Mouse (Mus musculus): ENCODE results near the gene Zfp870. TPM values are rescaled to one million over a fixed set of nuclear protein-coding genes. Genes with fewer than 3 reads are reported as not detected.

Zfp870 gene
- polyA plus RNA-seq, 1 experiment from 2014 or later: 9.0 TPM

GRCm38 (mm10) chr17:32839083-32839802 is 52.2 kb downstream of the Zfp870 start:
- WGBS: 50% methylated on average over 15 of the region's 15 CpGs
- H3K4me2 ChIP-seq (ENCODE audit: low read length): no peak overlapping the region
- no peak overlapping the region for H3K9ac ChIP-seq (ENCODE audit: low read depth, low read length)

GRCm38 (mm10) chr17:32830418-32830782 is 61.0 kb downstream of the Zfp870 start:
- no peaks in the 10 kb centered on the region for H3K27me3 ChIP-seq (ENCODE audit: control insufficient read depth, insufficient read depth, low read depth, low read length)
- 27% methylated on average over 3 of the region's 3 CpGs for WGBS
- peaks cover 12% of the 10 kb centered on the region for H3K4me1 ChIP-seq (ENCODE audit: control insufficient read depth, insufficient read depth, low read length)
- no peak overlapping the region for H3K9ac ChIP-seq (ENCODE audit: low read depth, low read length)
- peak overlapping the region; percentile 24; the same call in 1 of the 2 replicates for H3K27ac ChIP-seq (ENCODE audit: low read length)
- ATAC-seq: peak; percentile 51
- H3K9me3 ChIP-seq (replicated peaks; ENCODE audit: control insufficient read depth, low read length, poor library complexity, severe bottlenecking): no peaks in the 10 kb centered on the region
- H3K4me3 ChIP-seq (ENCODE audit: low read depth, low read length): peak overlapping the region; percentile 76
- H3K4me2 ChIP-seq (ENCODE audit: low read length): peak overlapping the region; percentile 94
- 0 out of 2 replicates have a peak, but pooled peaks cover 7% of the 10 kb centered on the region for H3K36me3 ChIP-seq (ENCODE audit: control insufficient read depth, insufficient read depth, low read length)

More at GRCm38 (mm10) chr17:32839083-32839802, 52.2 kb downstream of the Zfp870 start:
- 0 out of 2 replicates have a peak, but pooled peaks cover 4% of the 10 kb centered on the region for H3K9me3 ChIP-seq (replicated peaks; ENCODE audit: control insufficient read depth, low read length, poor library complexity, severe bottlenecking)
- H3K27ac ChIP-seq (ENCODE audit: low read length): no peak overlapping the region
- no peak overlapping the region for H3K4me3 ChIP-seq (ENCODE audit: low read depth, low read length)
- H3K36me3 ChIP-seq (ENCODE audit: control insufficient read depth, insufficient read depth, low read length): no peaks in the 10 kb centered on the region
- ATAC-seq: no peak
- H3K4me1 ChIP-seq (ENCODE audit: control insufficient read depth, insufficient read depth, low read length): no peaks in the 10 kb centered on the region
- H3K27me3 ChIP-seq (ENCODE audit: control insufficient read depth, insufficient read depth, low read depth, low read length): no peaks in the 10 kb centered on the region

GRCm38 (mm10) chr17:32829540-32830417 is 61.7 kb downstream of the Zfp870 start, which contains the start of gene Zfp799:
Gene Zfp799, minus strand, starts transcription at chr17:32830261.
- peak within 1 kb of the TSS; percentile 91 for H3K9ac ChIP-seq (ENCODE audit: low read depth, low read length)
- peak; percentile 99 for ATAC-seq
- H3K27ac ChIP-seq (ENCODE audit: low read length): peak within 1 kb of the TSS; percentile 84
- no peaks in the 10 kb centered on the region for H3K27me3 ChIP-seq (ENCODE audit: control insufficient read depth, insufficient read depth, low read depth, low read length)
- H3K4me1 ChIP-seq (ENCODE audit: control insufficient read depth, insufficient read depth, low read length): peaks cover 12% of the 10 kb centered on the region
- 0 out of 2 replicates have a peak, but pooled peaks cover 8% of the 10 kb centered on the region for H3K36me3 ChIP-seq (ENCODE audit: control insufficient read depth, insufficient read depth, low read length)
- H3K4me3 ChIP-seq (ENCODE audit: low read depth, low read length): peak within 1 kb of the TSS; percentile 76
- peak within 1 kb of the TSS; percentile 94 for H3K4me2 ChIP-seq (ENCODE audit: low read length)
- 2% methylated on average over 33 of the region's 35 CpGs for WGBS
- no peaks in the 10 kb centered on the region for H3K9me3 ChIP-seq (replicated peaks; ENCODE audit: control insufficient read depth, low read length, poor library complexity, severe bottlenecking)

Other genes with a start within 250 kb of the Zfp870 start
- gene Cyp4f40, start 232.7 kb downstream of the Zfp870 start, polyA plus RNA-seq (2015; fragmentation: Nextera tagmentation; extraction: Ambion mirVana): 0.10 TPM in 1 of 2 replicates, not detected in the other
- gene Cyp4f15, start 206.0 kb downstream of the Zfp870 start, polyA plus RNA-seq (2015; fragmentation: Nextera tagmentation; extraction: Ambion mirVana): 1.5 and 1.8 TPM in 2 replicates
- 45.9 and 46.2 TPM in 2 replicates for gene Zfp871, start 103.4 kb downstream of the Zfp870 start, polyA plus RNA-seq (2015; fragmentation: Nextera tagmentation; extraction: Ambion mirVana)
- gene Zfp811, start 81.7 kb downstream of the Zfp870 start, polyA plus RNA-seq (2015; fragmentation: Nextera tagmentation; extraction: Ambion mirVana): 59.3 and 60.3 TPM in 2 replicates
- gene Zfp799, start 61.4 kb downstream of the Zfp870 start, polyA plus RNA-seq (2015; fragmentation: Nextera tagmentation; extraction: Ambion mirVana): 15.1 and 19.1 TPM in 2 replicates
- 0.33 TPM in 1 of 2 replicates, not detected in the other for gene Cyp4f14, start 25.7 kb upstream of the Zfp870 start, polyA plus RNA-seq (2015; fragmentation: Nextera tagmentation; extraction: Ambion mirVana)
- gene Cyp4f13, start 55.8 kb upstream of the Zfp870 start, polyA plus RNA-seq (2015; fragmentation: Nextera tagmentation; extraction: Ambion mirVana): 7.4 and 8.8 TPM in 2 replicates
- gene Zfp472, start 74.2 kb upstream of the Zfp870 start, polyA plus RNA-seq (2015; fragmentation: Nextera tagmentation; extraction: Ambion mirVana): 7.2 and 7.8 TPM in 2 replicates
- 21.7 and 22.3 TPM in 2 replicates for gene Zfp952, start 101.5 kb upstream of the Zfp870 start, polyA plus RNA-seq (2015; fragmentation: Nextera tagmentation; extraction: Ambion mirVana)
- gene Zfp763, start 141.8 kb upstream of the Zfp870 start, polyA plus RNA-seq (2015; fragmentation: Nextera tagmentation; extraction: Ambion mirVana): 28.6 and 31.3 TPM in 2 replicates
- gene 4921501E09Rik, start 176.4 kb upstream of the Zfp870 start, polyA plus RNA-seq (2015; fragmentation: Nextera tagmentation; extraction: Ambion mirVana): not detected in 2 replicates
- gene Zfp563, start 197.7 kb upstream of the Zfp870 start, polyA plus RNA-seq (2015; fragmentation: Nextera tagmentation; extraction: Ambion mirVana): 22.9 and 25.0 TPM in 2 replicates
- gene Morc2b, start 248.0 kb upstream of the Zfp870 start, polyA plus RNA-seq (2015; fragmentation: Nextera tagmentation; extraction: Ambion mirVana): 0.07 and 0.41 TPM in 2 replicates

Measured in midbrain, embryonic 16.5 days (tissue).